8 mouse cellular contexts compared by ENCODE assay signal in the genomic region with DNA sequence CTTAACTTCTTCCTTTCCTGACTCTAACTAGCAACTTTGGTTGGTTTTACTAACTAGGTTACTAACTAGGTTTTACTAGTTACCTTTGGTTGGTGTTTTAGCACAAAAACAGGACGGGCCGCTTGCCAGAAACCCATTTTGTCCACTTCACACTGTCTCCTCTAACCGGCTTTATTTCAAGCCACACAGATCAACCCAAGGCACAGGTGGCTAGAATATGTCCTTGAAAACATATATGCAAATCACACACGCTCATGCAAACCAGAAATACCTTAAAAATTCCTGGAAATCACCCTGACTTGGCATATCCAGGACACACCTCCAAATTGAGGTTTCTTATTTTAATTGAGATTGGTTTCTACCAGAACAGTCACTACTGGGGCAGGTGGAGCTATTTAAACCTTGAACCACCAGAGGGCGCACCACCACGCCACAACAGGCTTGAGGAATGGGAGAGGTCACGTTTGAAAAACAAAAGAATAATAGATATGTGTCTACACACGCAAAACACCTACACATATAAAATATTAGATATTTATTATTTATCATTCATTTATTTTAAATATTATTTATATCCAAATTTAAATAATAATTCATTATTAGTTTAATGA. TPM values are rescaled to one million over a fixed set of nuclear protein-coding genes. Genes with fewer than 3 reads are reported as not detected.
DNase-seq lines count a peak whose midpoint lies in the region; ATAC-seq and TF ChIP-seq lines count a peak whose summit lies in the region.

No protein-coding gene starts in this region.

- no peak for ATAC-seq in heart, embryonic 12.5 days (ENCODE audit: insufficient number of reproducible peaks, low FRiP score)
- peak; percentile 79 for ATAC-seq in forebrain, embryonic 14.5 days
- peak; percentile 70 for ATAC-seq in hindbrain, embryonic 14.5 days (ENCODE audit: low FRiP score)
- peak; percentile 60; the same call in 1 of the 2 replicates for ATAC-seq in midbrain, embryonic 12.5 days (ENCODE audit: low FRiP score, low read depth)

- H3K36me3 ChIP-seq in heart, embryonic 12.5 days: no peaks in the 10 kb centered on the region
- no peaks in the 10 kb centered on the region for H3K36me3 ChIP-seq in forebrain, embryonic 14.5 days (ENCODE audit: control insufficient read depth, insufficient read depth, low read length)
- H3K36me3 ChIP-seq in hindbrain, embryonic 14.5 days (replicated peaks; ENCODE audit: control insufficient read depth, insufficient read depth): no peaks in the 10 kb centered on the region
- H3K36me3 ChIP-seq in midbrain, embryonic 12.5 days: no peaks in the 10 kb centered on the region
- no peaks in the 10 kb centered on the region for H3K36me3 ChIP-seq in small intestine, adult 2 months (ENCODE audit: control insufficient read depth, insufficient read depth, low read length)

- intact Hi-C loops in left cerebral cortex, adult 2 months (cut with DNase I): no loop called here

- no peak overlapping the region for H3K4me2 ChIP-seq in heart, embryonic 12.5 days
- no peak overlapping the region for H3K4me2 ChIP-seq in forebrain, embryonic 14.5 days (ENCODE audit: low read length)
- no peak overlapping the region for H3K4me2 ChIP-seq in hindbrain, embryonic 14.5 days (replicated peaks)
- H3K4me2 ChIP-seq in midbrain, embryonic 12.5 days (replicated peaks): no peak overlapping the region

- no peaks in the 10 kb centered on the region for H3K4me1 ChIP-seq in heart, embryonic 12.5 days (replicated peaks)
- no peaks in the 10 kb centered on the region for H3K4me1 ChIP-seq in forebrain, embryonic 14.5 days (ENCODE audit: control insufficient read depth, insufficient read depth, low read length)
- no peaks in the 10 kb centered on the region for H3K4me1 ChIP-seq in hindbrain, embryonic 14.5 days (replicated peaks; ENCODE audit: control insufficient read depth, insufficient read depth, low read length)
- H3K4me1 ChIP-seq in midbrain, embryonic 12.5 days: no peaks in the 10 kb centered on the region
- H3K4me1 ChIP-seq in small intestine, adult 2 months (ENCODE audit: control insufficient read depth, insufficient read depth, insufficient read length, low read length): no peaks in the 10 kb centered on the region

- peak; percentile 91 for TF ChIP-seq CTCF in left cerebral cortex, adult 2 months (IDR thresholded peaks at IDR 0.05)
- peak; percentile 89; the same call in 1 of the 2 replicates for TF ChIP-seq CTCF in small intestine, adult 2 months (IDR thresholded peaks at IDR 0.05; ENCODE audit: extremely low read depth, insufficient read length, insufficient replicate concordance, low read depth, low read length)

- no peaks in the 10 kb centered on the region for H3K9me3 ChIP-seq in heart, embryonic 12.5 days (replicated peaks)
- H3K9me3 ChIP-seq in forebrain, embryonic 14.5 days (replicated peaks; ENCODE audit: control insufficient read depth, low read length): no peaks in the 10 kb centered on the region
- no peaks in the 10 kb centered on the region for H3K9me3 ChIP-seq in hindbrain, embryonic 14.5 days (ENCODE audit: control insufficient read depth, low read length)
- no peaks in the 10 kb centered on the region for H3K9me3 ChIP-seq in midbrain, embryonic 12.5 days

- no peaks in the 10 kb centered on the region for H3K27me3 ChIP-seq in heart, embryonic 12.5 days (replicated peaks)
- H3K27me3 ChIP-seq in forebrain, embryonic 14.5 days (replicated peaks; ENCODE audit: control insufficient read depth, insufficient read depth, low read length): no peaks in the 10 kb centered on the region
- H3K27me3 ChIP-seq in hindbrain, embryonic 14.5 days (ENCODE audit: control insufficient read depth, insufficient read depth, low read length): no peaks in the 10 kb centered on the region
- H3K27me3 ChIP-seq in midbrain, embryonic 12.5 days: no peaks in the 10 kb centered on the region
- no peaks in the 10 kb centered on the region for H3K27me3 ChIP-seq in small intestine, adult 2 months (ENCODE audit: control insufficient read depth, insufficient read depth, low read length)

- H3K4me3 ChIP-seq in heart, embryonic 12.5 days: no peak overlapping the region
- H3K4me3 ChIP-seq in forebrain, embryonic 14.5 days (ENCODE audit: low read depth, low read length): no peak overlapping the region
- no peak overlapping the region for H3K4me3 ChIP-seq in hindbrain, embryonic 14.5 days (replicated peaks; ENCODE audit: low read length)
- no peak overlapping the region for H3K4me3 ChIP-seq in left cerebral cortex, adult 2 months
- H3K4me3 ChIP-seq in midbrain, embryonic 12.5 days: no peak overlapping the region
- H3K4me3 ChIP-seq in small intestine, adult 2 months (ENCODE audit: low read depth, low read length): no peak overlapping the region

- H3K27ac ChIP-seq in heart, embryonic 12.5 days (ENCODE audit: poor library complexity, severe bottlenecking): no peak overlapping the region
- H3K27ac ChIP-seq in forebrain, embryonic 14.5 days (ENCODE audit: low read depth, low read length): no peak overlapping the region
- H3K27ac ChIP-seq in hindbrain, embryonic 14.5 days: no peak overlapping the region
- H3K27ac ChIP-seq in left cerebral cortex, adult 2 months: no peak overlapping the region
- no peak overlapping the region for H3K27ac ChIP-seq in midbrain, embryonic 12.5 days (replicated peaks)
- H3K27ac ChIP-seq in small intestine, adult 2 months (ENCODE audit: insufficient read depth, low read depth, low read length): no peak overlapping the region

- DNase-seq in heart, adult 11 months: peak; percentile 92
- peak; percentile 65 for DNase-seq in c-Kit-positive CD71-positive TER-119-positive erythroid progenitor cells, embryonic 14.5 days (ENCODE audit: low spot score)
- peak; percentile 83 for DNase-seq in forebrain, embryonic 14.5 days (ENCODE audit: low spot score)
- DNase-seq in hindbrain, embryonic 14.5 days (ENCODE audit: low spot score): peak; percentile 86
- DNase-seq in left cerebral cortex, adult 2 months (ENCODE audit: extremely low spot score in 1 of 2, low spot score in 2 of 2): peak; percentile 57 to 71

- WGBS in heart, embryonic 12.5 days: 24% methylated on average over 8 of the region's 8 CpGs
- 34% methylated on average over 8 of the region's 8 CpGs for WGBS in forebrain, embryonic 14.5 days
- WGBS in hindbrain, embryonic 14.5 days: 34% methylated on average over 8 of the region's 8 CpGs
- 36% methylated on average over 8 of the region's 8 CpGs for WGBS in midbrain, embryonic 12.5 days
- WGBS in small intestine, adult 2 months: 31% methylated on average over 8 of the region's 8 CpGs

- TF ChIP-seq POLR2A in small intestine, adult 2 months (IDR thresholded peaks at IDR 0.05; ENCODE audit: low read depth, low read length): no peak

- no peak overlapping the region for H3K9ac ChIP-seq in heart, embryonic 12.5 days
- no peak overlapping the region for H3K9ac ChIP-seq in forebrain, embryonic 14.5 days (ENCODE audit: low read length)
- H3K9ac ChIP-seq in hindbrain, embryonic 14.5 days: no peak overlapping the region
- no peak overlapping the region for H3K9ac ChIP-seq in midbrain, embryonic 12.5 days (replicated peaks)

RNA-seq across cellular contexts. Expression of gene Tmem252, which starts 52.1 kb away (rescaled TPM):
- polyA plus RNA-seq in heart, embryonic 12.5 days (2016; fragmentation: Nextera tagmentation; extraction: Ambion mirVana): 3.8 and 4.5 TPM in 2 replicates
- polyA plus RNA-seq in forebrain, embryonic 14.5 days (2014; fragmentation: Nextera tagmentation; extraction: Ambion mirVana): 0.87 and 0.97 TPM in 2 replicates
- polyA plus RNA-seq in hindbrain, embryonic 14.5 days (2014; fragmentation: Nextera tagmentation; extraction: Ambion mirVana): 1.8 and 2.2 TPM in 2 replicates
- total RNA-seq in left cerebral cortex, adult 2 months (2021): under 1 TPM; 0.23 to 0.72 TPM
- polyA plus RNA-seq in midbrain, embryonic 12.5 days (2016; fragmentation: Nextera tagmentation; extraction: Ambion mirVana): 0.70 and 0.93 TPM in 2 replicates
- 3.1 and 4.8 TPM in 2 replicates for polyA plus RNA-seq in small intestine, adult 2 months (2012; rRNA removed)
